Mouse (Mus musculus): ENCODE results near the gene Abhd10.

GRCm38 (mm10) chr16:45714489-45715150, 28.1 kb downstream of the Abhd10 start:
- TF ChIP-seq CTCF (IDR thresholded peaks at IDR 0.05; ENCODE audit: borderline replicate concordance, insufficient read depth, low read length) (no peak), POLR2A (IDR thresholded peaks at IDR 0.05; ENCODE audit: low read depth, low read length) (no peak)
